In the genomic region with DNA sequence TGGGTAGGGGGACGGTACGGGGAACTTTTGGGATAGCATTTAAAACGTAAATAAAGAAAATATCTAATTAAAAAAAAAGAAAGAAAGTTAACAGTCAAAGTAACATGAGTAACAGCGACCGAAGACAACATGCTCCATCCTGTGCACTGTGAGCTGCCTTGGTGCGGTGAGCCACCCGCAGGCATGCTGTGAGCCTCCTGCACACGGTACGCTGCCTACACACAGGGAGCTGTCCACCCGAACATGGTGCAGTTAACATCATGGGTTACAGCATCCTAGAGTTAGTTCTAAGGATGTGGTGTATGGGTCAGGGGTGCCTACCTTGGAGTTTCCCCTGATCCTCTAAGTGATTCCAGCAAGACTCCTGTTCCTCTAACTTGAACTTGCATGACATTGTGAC, we compare ENCODE assay signal across 21 mouse cellular contexts.
DNase-seq lines count a peak whose midpoint lies in the region; ATAC-seq and TF ChIP-seq lines count a peak whose summit lies in the region.
"Had no signal": no experiment of that assay in that cellular context is flagged by ENCODE, and none has a peak within 500 bp of the region (broad histone marks: within the 10 kb centered on the region; RNA-seq: fewer than 3 reads in every experiment).

No protein-coding gene starts in this region.

- no peak overlapping the region for H3ac ChIP-seq in myocyte (ENCODE audit: control insufficient read depth, insufficient read length)

- peak overlapping the region; percentile 80 for H3K4me3 ChIP-seq in megakaryocyte, embryonic 14.5 days (replicated peaks)
- H3K4me3 ChIP-seq in myocyte: no peak overlapping the region
- no peak overlapping the region for H3K4me3 ChIP-seq in lung, adult 2 months (replicated peaks; ENCODE audit: extremely low read depth, low read depth, low read length)

- no peak overlapping the region for H3K4me2 ChIP-seq in myocyte (ENCODE audit: low read depth)

- no peaks in the 10 kb centered on the region for H3K27me3 ChIP-seq in megakaryocyte, embryonic 14.5 days (replicated peaks)
- no peaks in the 10 kb centered on the region for H3K27me3 ChIP-seq in myocyte (ENCODE audit: control insufficient read depth, insufficient read depth, insufficient read length)
- H3K27me3 ChIP-seq: CH12.LX had no signal

- 85% methylated on average over 10 of the region's 10 CpGs for WGBS in lung, adult 2 months

- peaks cover 31% of the 10 kb centered on the region for H3K9me3 ChIP-seq in megakaryocyte, embryonic 14.5 days

- H3K79me2 ChIP-seq in myocyte (ENCODE audit: control insufficient read depth, insufficient read depth): no peaks in the 10 kb centered on the region

- no peaks in the 10 kb centered on the region for H3K4me1 ChIP-seq in megakaryocyte, embryonic 14.5 days
- no peaks in the 10 kb centered on the region for H3K4me1 ChIP-seq in lung, adult 2 months (ENCODE audit: control insufficient read depth, insufficient read depth, low read length)

- TF ChIP-seq POLR2A in myocyte (IDR thresholded peaks at IDR 0.05; ENCODE audit: insufficient read length, low read depth): no peak
- no peak for TF ChIP-seq POLR2A in lung, adult 2 months (IDR thresholded peaks at IDR 0.05; ENCODE audit: borderline replicate concordance, extremely low read depth, low read depth, low read length)

- TF ChIP-seq CTCF in lung, adult 2 months (IDR thresholded peaks at IDR 0.05; ENCODE audit: insufficient read depth, low read length): no peak

- no peak for ATAC-seq in megakaryocyte, adult 5-6 weeks (ENCODE audit: poor library complexity, severe bottlenecking)
- ATAC-seq: activated CD4-positive, CD25-positive, alpha-beta regulatory T cell, adult 4 months; CD4-positive, CD25-positive, alpha-beta regulatory T cell, adult 4 months; Patski had no signal

- H3K36me3 ChIP-seq in megakaryocyte, embryonic 14.5 days (replicated peaks; ENCODE audit: low read length): no peaks in the 10 kb centered on the region
- H3K36me3 ChIP-seq in myocyte (ENCODE audit: control insufficient read depth, insufficient read depth): no peaks in the 10 kb centered on the region
- H3K36me3 ChIP-seq: G1E had no signal

- peak; percentile 74 for DNase-seq in heart, adult 11 months
- no peak for DNase-seq in heart, adult 18-20 months
- DNase-seq in lung, adult 2 months: no peak
- DNase-seq: adrenal gland, adult 2 months; adrenal gland, adult 8-10 months; adrenal gland, postnatal 10 days; adrenal gland, postnatal 14 days; adrenal gland, postnatal 25 days; adrenal gland, postnatal 36 days; B cell, adult 2 months; cerebellum, adult 11 months; cerebellum, adult 11-12 months; cerebellum, adult 18-20 months had no signal

TF ChIP-seq in myocyte, 11 proteins besides CTCF, POLR2A, EP300 and RAD21:
- no peak for TF ChIP-seq E2F4 (IDR thresholded peaks at IDR 0.05; ENCODE audit: insufficient read depth)
- peak; percentile 62 for TF ChIP-seq REST (IDR thresholded peaks at IDR 0.05; ENCODE audit: insufficient read depth, insufficient read length)
